Mouse (Mus musculus): ENCODE measurements around the gene Otoa.

GRCm38 (mm10) chr7:121044251-121044650 lies 37.2 kb upstream of the Otoa start:
- TF ChIP-seq CTCF (IDR thresholded peaks at IDR 0.05; ENCODE audit: borderline replicate concordance, insufficient read depth, low read length): no peak
- no peak for TF ChIP-seq POLR2A (IDR thresholded peaks at IDR 0.05; ENCODE audit: low read depth, low read length)

All from embryonic fibroblast, embryonic 13.5 days (primary cell).